Comparison of ENCODE assay signal across 9 mouse cellular contexts in the genomic region with DNA sequence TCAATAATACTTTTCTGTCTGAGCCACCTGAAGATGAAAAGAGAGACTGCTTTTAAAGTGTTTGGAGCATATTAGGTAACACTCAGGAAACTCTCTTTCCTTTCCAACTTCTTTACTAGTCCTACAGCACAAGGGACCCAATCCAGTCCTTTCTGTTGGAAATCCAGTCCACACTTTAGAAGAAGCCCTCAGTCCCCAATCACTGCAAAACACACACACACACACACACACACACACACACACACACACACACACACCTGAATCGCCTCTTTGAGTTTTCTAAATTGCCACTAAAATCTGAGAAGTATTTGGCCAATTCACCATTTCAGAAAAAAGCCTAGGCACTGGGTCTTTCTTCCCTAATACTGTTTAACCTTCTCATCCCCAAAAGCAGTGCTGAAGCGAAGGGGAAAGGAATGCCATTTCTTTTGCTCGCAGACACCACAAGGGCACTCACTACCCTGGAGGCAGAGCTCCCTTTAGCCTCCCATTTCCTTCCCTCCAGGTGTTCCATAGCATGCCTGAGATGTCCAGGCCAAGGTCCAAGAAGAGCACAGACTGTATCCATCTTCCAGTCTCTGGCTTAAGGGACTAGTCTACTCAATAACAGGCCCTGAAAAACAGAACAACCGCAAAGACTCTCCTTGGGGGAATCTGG. TPM values are rescaled to one million over a fixed set of nuclear protein-coding genes. Genes with fewer than 3 reads are reported as not detected.
DNase-seq lines count a peak whose midpoint lies in the region; ATAC-seq and TF ChIP-seq lines count a peak whose summit lies in the region.
"Had no signal": no experiment of that assay in that cellular context is flagged by ENCODE, and none has a peak within 500 bp of the region (broad histone marks: within the 10 kb centered on the region; RNA-seq: fewer than 3 reads in every experiment).

No protein-coding gene starts in this region.

- no peaks in the 10 kb centered on the region for H3K36me3 ChIP-seq in hindbrain, embryonic 10.5 days
- no peaks in the 10 kb centered on the region for H3K36me3 ChIP-seq in hindbrain, embryonic 12.5 days
- H3K36me3 ChIP-seq in forebrain, embryonic 14.5 days (ENCODE audit: control insufficient read depth, insufficient read depth, low read length), result no peaks in the 10 kb centered on the region
- no peaks in the 10 kb centered on the region for H3K36me3 ChIP-seq in limb, embryonic 14.5 days (ENCODE audit: control insufficient read depth, insufficient read depth, low read length)

- TF ChIP-seq POLR2A in limb, embryonic 14.5 days (IDR thresholded peaks at IDR 0.05; ENCODE audit: borderline replicate concordance, extremely low read depth, insufficient read depth, insufficient read length), result no peak

- no peak overlapping the region for H3K9ac ChIP-seq in hindbrain, embryonic 12.5 days
- no peak overlapping the region for H3K9ac ChIP-seq in forebrain, embryonic 14.5 days (ENCODE audit: low read length)
- H3K9ac ChIP-seq in limb, embryonic 14.5 days (ENCODE audit: low read depth, low read length, severe bottlenecking), result no peak overlapping the region

- no peak for ATAC-seq in hindbrain, embryonic 12.5 days (ENCODE audit: low FRiP score)
- no peak for ATAC-seq in forebrain, embryonic 14.5 days
- ATAC-seq in limb, embryonic 14.5 days (ENCODE audit: low FRiP score, low read depth), result no peak; the same call in 1 of the 2 replicates

- no peak overlapping the region for H3K27ac ChIP-seq in hindbrain, embryonic 10.5 days
- no peak overlapping the region for H3K27ac ChIP-seq in hindbrain, embryonic 12.5 days
- no peak overlapping the region for H3K27ac ChIP-seq in forebrain, embryonic 14.5 days (ENCODE audit: low read depth, low read length)
- no peak overlapping the region for H3K27ac ChIP-seq in limb, embryonic 14.5 days (replicated peaks; ENCODE audit: low read depth, low read length)

- H3K4me3 ChIP-seq in hindbrain, embryonic 10.5 days, result no peak overlapping the region
- no peak overlapping the region for H3K4me3 ChIP-seq in hindbrain, embryonic 12.5 days
- H3K4me3 ChIP-seq in forebrain, embryonic 14.5 days (ENCODE audit: low read depth, low read length), result no peak overlapping the region
- no peak overlapping the region for H3K4me3 ChIP-seq in limb, embryonic 14.5 days (replicated peaks; ENCODE audit: low read length)

- no peak overlapping the region for H3K4me2 ChIP-seq in hindbrain, embryonic 12.5 days (replicated peaks)
- H3K4me2 ChIP-seq in forebrain, embryonic 14.5 days (ENCODE audit: low read length), result no peak overlapping the region
- no peak overlapping the region for H3K4me2 ChIP-seq in limb, embryonic 14.5 days (replicated peaks; ENCODE audit: low read depth, low read length, severe bottlenecking)

- peak; percentile 13 for DNase-seq in hindbrain, embryonic 10.5 days (ENCODE audit: low spot score)
- peak; percentile 77 for DNase-seq in R1 (ENCODE audit: low read depth, low spot score)
- peak; percentile 61 for DNase-seq in forebrain, embryonic 14.5 days (ENCODE audit: low spot score)
- peak; percentile 68 for DNase-seq in limb, embryonic 14.5 days (ENCODE audit: low spot score)
- no peak for DNase-seq in layer of hippocampus, adult 9-10 months (ENCODE audit: low spot score)
- DNase-seq in ovary, postnatal 36 days (ENCODE audit: low spot score), result no peak
- no peak for DNase-seq in spleen, adult 12 weeks (ENCODE audit: low spot score)
- DNase-seq: cerebellum, adult 11-12 months had no signal

- peaks cover 10% of the 10 kb centered on the region; the same call in 1 of the 2 replicates for H3K4me1 ChIP-seq in hindbrain, embryonic 10.5 days (replicated peaks)
- H3K4me1 ChIP-seq in hindbrain, embryonic 12.5 days, result no peaks in the 10 kb centered on the region
- H3K4me1 ChIP-seq in forebrain, embryonic 14.5 days (ENCODE audit: control insufficient read depth, insufficient read depth, low read length), result no peaks in the 10 kb centered on the region
- H3K4me1 ChIP-seq in limb, embryonic 14.5 days (ENCODE audit: control insufficient read depth, insufficient read depth, low read length), result peaks cover 3% of the 10 kb centered on the region; the same call in 1 of the 2 replicates

- peaks cover 14% of the 10 kb centered on the region for H3K27me3 ChIP-seq in hindbrain, embryonic 10.5 days (ENCODE audit: insufficient read depth, poor library complexity, severe bottlenecking)
- no peaks in the 10 kb centered on the region for H3K27me3 ChIP-seq in hindbrain, embryonic 12.5 days
- no peaks in the 10 kb centered on the region for H3K27me3 ChIP-seq in forebrain, embryonic 14.5 days (replicated peaks; ENCODE audit: control insufficient read depth, insufficient read depth, low read length)
- H3K27me3 ChIP-seq in limb, embryonic 14.5 days (ENCODE audit: control insufficient read depth, insufficient read depth, low read length), result no peaks in the 10 kb centered on the region

- 25% methylated on average over 4 of the region's 4 CpGs for WGBS in hindbrain, embryonic 10.5 days
- WGBS in hindbrain, embryonic 12.5 days, result 21% methylated on average over 4 of the region's 4 CpGs
- 37% methylated on average over 4 of the region's 4 CpGs for WGBS in forebrain, embryonic 14.5 days
- WGBS in limb, embryonic 14.5 days, result 29% methylated on average over 4 of the region's 4 CpGs

- no peaks in the 10 kb centered on the region for H3K9me3 ChIP-seq in hindbrain, embryonic 10.5 days
- H3K9me3 ChIP-seq in hindbrain, embryonic 12.5 days (replicated peaks), result no peaks in the 10 kb centered on the region
- H3K9me3 ChIP-seq in forebrain, embryonic 14.5 days (replicated peaks; ENCODE audit: control insufficient read depth, low read length), result no peaks in the 10 kb centered on the region
- no peaks in the 10 kb centered on the region for H3K9me3 ChIP-seq in limb, embryonic 14.5 days (ENCODE audit: control insufficient read depth, low read length)

RNA-seq across cellular contexts. Expression of a gene that starts 28.4 kb away (rescaled TPM):
- polyA plus RNA-seq in hindbrain, embryonic 10.5 days (2016; fragmentation: Nextera tagmentation; extraction: Ambion mirVana), result 28.4 and 29.2 TPM in 2 replicates
- 23.1 and 23.8 TPM in 2 replicates for polyA plus RNA-seq in hindbrain, embryonic 12.5 days (2016; fragmentation: Nextera tagmentation; extraction: Ambion mirVana)
- 25.0 and 25.4 TPM in 2 replicates for polyA plus RNA-seq in forebrain, embryonic 14.5 days (2014; fragmentation: Nextera tagmentation; extraction: Ambion mirVana)
- polyA plus RNA-seq in limb, embryonic 14.5 days (2012; rRNA removed), result 81.8 and 90.0 TPM in 2 replicates
- 88.5 and 95.1 TPM in 2 replicates for polyA plus RNA-seq in limb, embryonic 14.5 days (2014; fragmentation: Nextera tagmentation; extraction: Ambion mirVana)

Comparison
In these comparisons a context has a peak if more than half of its experiments do, and no peak if none do; other contexts are left out.
1. DNase-seq: peak in hindbrain, embryonic 10.5 days (single experiment), R1 (single experiment), forebrain, embryonic 14.5 days (single experiment) and limb, embryonic 14.5 days (single experiment); none in layer of hippocampus, adult 9-10 months (single experiment), ovary, postnatal 36 days (single experiment) and spleen, adult 12 weeks (single experiment).